Mouse (Mus musculus) kidney, adult 2 months (tissue): ENCODE data around the gene Farsa.

Experiments
- CTCF ChIP-seq: fragments of 200-500 bp; conservative IDR thresholded peaks from 2 replicates; pipeline ENCODE4 v1.5.1; 2011; ENCODE audit warnings: low read depth, mild to moderate bottlenecking, control low read depth, low read length, moderate library complexity, mixed read lengths; ENCODE audit not compliant: insufficient read depth, insufficient read length
- POLR2A ChIP-seq: fragments of 200-500 bp; IDR thresholded peaks from one replicate; pipeline ENCODE4 v1.6.1; 2011; ENCODE audit warnings: low read depth, low read length, control low read depth

DNA sequence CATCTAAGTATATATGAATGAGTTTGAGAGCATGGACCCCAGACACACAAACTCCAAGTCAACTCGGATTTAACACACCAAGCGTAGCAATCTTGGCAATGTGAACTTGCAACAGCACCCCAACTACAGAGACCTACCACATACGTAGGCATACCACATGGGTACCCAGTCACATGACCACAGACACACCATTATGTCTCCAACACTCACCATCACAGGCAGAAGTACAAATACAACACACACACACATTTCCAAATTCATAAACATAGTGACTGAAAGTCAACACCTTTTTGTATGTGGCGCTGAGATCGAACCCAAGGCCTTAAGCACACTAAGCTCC is 46.9 kb upstream of the Farsa start:
- TF ChIP-seq CTCF (no peak), POLR2A (no peak)
